Mouse (Mus musculus): ENCODE data around the gene Scap. TPM values are rescaled to one million over a fixed set of nuclear protein-coding genes. Genes with fewer than 3 reads are reported as not detected.

Scap gene
- total RNA-seq (2021) = 92.5 and 151 TPM in 2 replicates
- long read RNA-seq, full-length matches to known transcripts = 18 of 109 reads
- long read RNA-seq, partial matches to known transcripts = 78 of 109 reads
- long read RNA-seq, other reads (novel, unspliced or antisense) = 13 of 109 reads

GRCm38 (mm10) chr9:110333135-110333895, at the start of gene Scap:
TSS of gene Scap (plus strand) at chr9:110333288.
- DNase-seq = peak; percentile 99

- DNase-seq = no peak
Observed at GRCm38 (mm10) chr9:110284075-110284697, 48.9 kb upstream of the Scap start.

- no peak for DNase-seq
Observed at GRCm38 (mm10) chr9:110287321-110287924, 45.7 kb upstream of the Scap start.

GRCm38 (mm10) chr9:110293254-110293718, 39.8 kb upstream of the Scap start:
- no peak for DNase-seq

GRCm38 (mm10) chr9:110293873-110294415, 39.1 kb upstream of the Scap start:
- no peak for DNase-seq

- DNase-seq = no peak
Observed at GRCm38 (mm10) chr9:110294786-110295185, 38.3 kb upstream of the Scap start.

- DNase-seq = peak; percentile 81
Observed at GRCm38 (mm10) chr9:110296867-110297627, 36.0 kb upstream of the Scap start.

GRCm38 (mm10) chr9:110304516-110304915, 28.6 kb upstream of the Scap start:
- no peak for DNase-seq

GRCm38 (mm10) chr9:110304969-110305651, 28.0 kb upstream of the Scap start, which contains the start of gene Elp6:
TSS of gene Elp6 (plus strand) at chr9:110305173.
- peak; percentile 85 for DNase-seq

GRCm38 (mm10) chr9:110306371-110306770, 26.7 kb upstream of the Scap start:
- DNase-seq = no peak

- DNase-seq = no peak
Observed at GRCm38 (mm10) chr9:110314706-110315105, 18.4 kb upstream of the Scap start.

GRCm38 (mm10) chr9:110315410-110315809, 17.7 kb upstream of the Scap start:
- DNase-seq = no peak

- no peak for DNase-seq
Observed at GRCm38 (mm10) chr9:110315904-110316303, 17.2 kb upstream of the Scap start.

GRCm38 (mm10) chr9:110316503-110316902, 16.6 kb upstream of the Scap start:
- no peak for DNase-seq

GRCm38 (mm10) chr9:110320769-110321168, 12.3 kb upstream of the Scap start:
- no peak for DNase-seq

GRCm38 (mm10) chr9:110322972-110323371, 10.1 kb upstream of the Scap start:
- DNase-seq = no peak

- DNase-seq = no peak
Observed at GRCm38 (mm10) chr9:110324181-110324580, 8.9 kb upstream of the Scap start.

GRCm38 (mm10) chr9:110328178-110328577, 4.9 kb upstream of the Scap start:
- DNase-seq = no peak

- no peak for DNase-seq
Observed at GRCm38 (mm10) chr9:110328946-110329630, 4.0 kb upstream of the Scap start.

GRCm38 (mm10) chr9:110329655-110330054, 3.4 kb upstream of the Scap start:
- DNase-seq = no peak

GRCm38 (mm10) chr9:110330341-110330740, 2.7 kb upstream of the Scap start:
- DNase-seq = no peak

Measured in adrenal gland, postnatal 25 days (tissue).